Mouse (Mus musculus): ENCODE data around the gene Mrps18b.
A peak's percentile ranks its signal among the peaks of the same experiment; 100 is the strongest.

DNA sequence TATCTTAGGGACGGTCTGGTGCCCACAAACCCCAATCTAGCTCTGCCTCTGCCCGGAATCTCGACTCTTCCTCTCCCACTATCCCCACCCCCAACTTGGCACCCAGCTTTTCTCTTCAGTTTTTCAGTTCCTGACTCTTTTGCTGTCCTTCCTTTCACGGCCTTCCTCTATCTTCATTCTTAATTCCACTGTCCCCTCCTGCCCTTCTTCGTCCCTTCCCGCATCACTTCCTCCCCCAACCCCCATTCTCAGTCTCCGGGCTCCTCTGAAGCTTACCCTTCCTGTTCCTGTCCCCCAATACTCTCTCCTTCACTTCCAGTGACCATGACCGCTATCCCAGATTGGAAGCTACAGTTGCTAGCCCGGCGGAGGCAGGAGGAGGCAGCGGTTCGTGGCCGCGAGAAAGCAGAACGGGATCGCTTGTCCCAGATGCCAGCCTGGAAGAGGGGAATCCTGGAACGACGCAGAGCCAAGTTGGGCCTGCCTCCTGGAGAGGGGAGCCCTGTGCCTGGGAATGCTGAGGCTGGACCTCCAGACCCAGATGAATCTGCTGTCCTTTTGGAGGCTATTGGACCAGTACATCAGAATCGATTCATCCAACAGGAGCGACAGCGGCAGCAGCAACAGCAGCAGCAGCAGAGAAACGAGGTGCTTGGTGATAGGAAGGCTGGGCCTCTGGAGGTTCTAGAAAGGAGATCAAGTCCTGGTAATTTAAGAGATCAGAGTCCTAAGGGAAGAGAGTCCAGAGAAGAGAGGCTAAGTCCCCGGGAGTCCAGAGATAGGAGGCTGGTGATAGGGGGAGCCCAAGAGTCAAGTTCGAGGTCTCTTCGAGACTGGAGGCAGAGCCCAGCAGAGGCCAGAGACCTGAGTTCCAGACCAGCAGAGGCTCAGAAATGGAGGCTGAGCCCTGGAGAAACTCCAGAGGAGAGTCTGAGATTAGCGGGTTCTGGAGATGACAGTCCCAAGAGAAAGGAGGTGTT lies 49.0 kb downstream of the Mrps18b start:
- TF ChIP-seq USF1 (IDR thresholded peaks at IDR 0.05; ENCODE audit: low read depth), result no peak
- no peak for TF ChIP-seq MAX (IDR thresholded peaks at IDR 0.05; ENCODE audit: low read depth)
- no peak for TF ChIP-seq POLR2A (IDR thresholded peaks at IDR 0.05; ENCODE audit: insufficient read length, low read depth)
- TF ChIP-seq POLR2AphosphoS2 (IDR thresholded peaks at IDR 0.05; ENCODE audit: insufficient read length, low read depth), result peak; percentile 15
- TF ChIP-seq CEBPB (IDR thresholded peaks at IDR 0.05; ENCODE audit: insufficient read depth, poor library complexity, severe bottlenecking), result no peak
- no peak for TF ChIP-seq REST (IDR thresholded peaks at IDR 0.05; ENCODE audit: insufficient read depth, insufficient read length)

Data from myocyte (in vitro differentiated cells).